Mouse (Mus musculus): ENCODE data around the gene Prss21. TPM values are rescaled to one million over a fixed set of nuclear protein-coding genes. Genes with fewer than 3 reads are reported as not detected.
A peak's percentile ranks its signal among the peaks of the same experiment; 100 is the strongest.

The Prss21 gene
- polyA plus RNA-seq (2011; ENCODE audit: insufficient read length, low read depth, missing spikeins), result not detected in 2 replicates

DNA sequence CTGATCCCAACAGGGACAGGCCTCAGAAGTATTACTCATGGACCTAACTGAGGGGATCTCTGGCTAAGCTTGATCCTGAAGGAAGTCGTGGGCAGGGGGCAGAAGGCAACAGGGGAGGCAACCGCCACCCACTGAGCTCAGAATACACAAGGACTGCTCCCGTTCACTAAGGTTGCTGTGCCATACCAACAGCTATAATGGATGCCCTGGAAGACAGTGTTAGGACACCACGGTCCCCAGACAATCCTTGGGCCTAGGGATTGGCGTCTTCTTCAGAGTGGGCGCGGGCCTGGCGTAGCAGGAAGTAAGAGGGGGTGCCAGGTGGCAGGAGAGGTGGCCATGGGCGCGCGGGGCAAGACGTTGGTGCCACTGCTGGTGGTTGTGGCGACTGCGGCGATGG is at the start of gene Prss21:
Gene Prss21, plus strand, starts transcription at position 301 of the 400 bp plus-strand sequence.
- Histone ChIP-seq H3K4me1 (ENCODE audit: control insufficient read depth, insufficient read depth, low read length) (no peaks in the 10 kb centered on the region), H3K27ac (ENCODE audit: insufficient read depth, low read length) (no peak within 1 kb of the TSS), H3K4me3 (ENCODE audit: insufficient read depth, low read length) (no peak within 1 kb of the TSS)
- TF ChIP-seq CTCF (IDR thresholded peaks at IDR 0.05; ENCODE audit: borderline replicate concordance, insufficient read depth, low read length), result no peak
- no peak for TF ChIP-seq POLR2A (IDR thresholded peaks at IDR 0.05; ENCODE audit: low read depth, low read length)

DNA sequence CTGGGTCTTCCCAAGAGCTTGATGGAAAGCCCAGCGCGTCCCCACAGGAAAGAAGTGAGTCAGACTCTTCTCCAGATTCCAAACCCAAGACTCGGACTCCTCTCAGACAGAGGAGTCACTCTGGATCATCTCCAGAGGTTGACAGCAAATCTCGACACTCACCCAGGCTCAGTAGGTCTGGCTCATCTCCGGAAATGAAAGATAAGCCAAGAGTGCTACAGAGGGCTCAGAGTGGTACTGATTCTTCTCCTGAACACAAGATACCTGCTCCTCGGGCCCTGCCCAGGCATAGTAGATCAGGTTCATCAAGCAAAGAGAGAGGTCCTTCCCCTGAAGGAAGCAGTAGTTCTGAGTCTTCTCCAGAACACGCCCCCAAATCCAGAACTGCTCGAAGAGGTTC is 49.3 kb upstream of the Prss21 start:
- no peak overlapping the region for H3K27ac ChIP-seq (ENCODE audit: insufficient read depth, low read length)
- no peak overlapping the region for H3K4me3 ChIP-seq (ENCODE audit: insufficient read depth, low read length)
- no peaks in the 10 kb centered on the region for H3K4me1 ChIP-seq (ENCODE audit: control insufficient read depth, insufficient read depth, low read length)
- TF ChIP-seq POLR2A (IDR thresholded peaks at IDR 0.05; ENCODE audit: low read depth, low read length) (no peak), CTCF (IDR thresholded peaks at IDR 0.05; ENCODE audit: borderline replicate concordance, insufficient read depth, low read length) (no peak)

DNA sequence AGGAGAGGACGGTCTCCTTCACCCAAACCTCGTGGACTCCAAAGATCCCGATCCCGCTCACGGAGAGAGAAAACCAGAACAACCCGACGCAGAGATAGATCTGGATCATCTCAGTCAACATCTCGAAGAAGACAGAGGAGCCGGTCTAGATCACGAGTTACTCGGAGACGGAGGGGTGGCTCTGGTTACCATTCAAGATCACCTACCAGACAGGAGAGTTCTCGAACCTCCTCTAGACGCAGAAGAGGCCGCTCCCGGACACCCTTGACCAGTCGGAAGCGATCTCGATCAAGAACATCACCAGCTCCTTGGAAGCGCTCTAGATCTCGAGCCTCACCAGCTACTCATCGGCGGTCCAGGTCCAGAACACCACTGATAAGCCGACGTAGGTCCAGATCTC is 48.6 kb upstream of the Prss21 start:
- H3K4me3 ChIP-seq (ENCODE audit: insufficient read depth, low read length), result no peak overlapping the region
- no peak for TF ChIP-seq POLR2A (IDR thresholded peaks at IDR 0.05; ENCODE audit: low read depth, low read length)
- TF ChIP-seq CTCF (IDR thresholded peaks at IDR 0.05; ENCODE audit: borderline replicate concordance, insufficient read depth, low read length), result no peak
- H3K4me1 ChIP-seq (ENCODE audit: control insufficient read depth, insufficient read depth, low read length), result no peaks in the 10 kb centered on the region
- H3K27ac ChIP-seq (ENCODE audit: insufficient read depth, low read length), result no peak overlapping the region

- no peaks in the 10 kb centered on the region; the same call in 1 of the 2 replicates for H3K4me1 ChIP-seq (ENCODE audit: control insufficient read depth, insufficient read depth, low read length)
- TF ChIP-seq POLR2A (IDR thresholded peaks at IDR 0.05; ENCODE audit: low read depth, low read length), result no peak
- TF ChIP-seq CTCF (IDR thresholded peaks at IDR 0.05; ENCODE audit: borderline replicate concordance, insufficient read depth, low read length), result no peak
- H3K27ac ChIP-seq (ENCODE audit: insufficient read depth, low read length), result no peak overlapping the region
- H3K4me3 ChIP-seq (ENCODE audit: insufficient read depth, low read length), result no peak overlapping the region
Observed at GRCm38 (mm10) chr17:23820731-23821130, 47.1 kb upstream of the Prss21 start.

GRCm38 (mm10) chr17:23822094-23822493 is 45.8 kb upstream of the Prss21 start:
- Histone ChIP-seq H3K27ac (ENCODE audit: insufficient read depth, low read length) (no peak overlapping the region), H3K4me1 (ENCODE audit: control insufficient read depth, insufficient read depth, low read length) (no peaks in the 10 kb centered on the region; the same call in 1 of the 2 replicates), H3K4me3 (ENCODE audit: insufficient read depth, low read length) (no peak overlapping the region)
- TF ChIP-seq POLR2A (IDR thresholded peaks at IDR 0.05; ENCODE audit: low read depth, low read length), result no peak
- no peak for TF ChIP-seq CTCF (IDR thresholded peaks at IDR 0.05; ENCODE audit: borderline replicate concordance, insufficient read depth, low read length)

DNA sequence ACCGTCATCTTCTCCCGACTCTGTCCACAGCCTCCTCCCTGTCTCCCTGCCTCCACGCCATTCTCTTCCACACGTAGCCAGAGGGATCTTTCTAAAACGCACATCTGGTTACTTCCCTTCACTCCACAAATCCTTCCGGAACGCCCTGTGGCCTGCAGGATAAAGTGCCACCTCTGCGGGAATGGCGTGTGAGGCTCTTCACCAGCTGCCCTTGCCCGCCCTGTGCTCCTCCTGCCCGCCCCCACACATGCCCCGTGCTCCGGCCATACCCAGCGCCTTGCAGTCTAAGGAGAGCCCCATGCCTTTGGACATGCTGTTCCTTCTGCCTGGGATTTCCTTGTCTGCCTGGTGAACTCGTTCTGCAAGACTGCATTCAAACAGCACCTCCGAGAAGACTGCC is 44.8 kb upstream of the Prss21 start:
- Histone ChIP-seq H3K27ac (ENCODE audit: insufficient read depth, low read length) (no peak overlapping the region), H3K4me1 (ENCODE audit: control insufficient read depth, insufficient read depth, low read length) (peaks cover 4% of the 10 kb centered on the region), H3K4me3 (ENCODE audit: insufficient read depth, low read length) (no peak overlapping the region)
- TF ChIP-seq POLR2A (IDR thresholded peaks at IDR 0.05; ENCODE audit: low read depth, low read length) (no peak), CTCF (IDR thresholded peaks at IDR 0.05; ENCODE audit: borderline replicate concordance, insufficient read depth, low read length) (no peak)

GRCm38 (mm10) chr17:23823614-23824013 is 44.2 kb upstream of the Prss21 start:
- Histone ChIP-seq H3K4me3 (ENCODE audit: insufficient read depth, low read length) (no peak overlapping the region), H3K4me1 (ENCODE audit: control insufficient read depth, insufficient read depth, low read length) (peaks cover 4% of the 10 kb centered on the region), H3K27ac (ENCODE audit: insufficient read depth, low read length) (no peak overlapping the region)
- no peak for TF ChIP-seq POLR2A (IDR thresholded peaks at IDR 0.05; ENCODE audit: low read depth, low read length)
- TF ChIP-seq CTCF (IDR thresholded peaks at IDR 0.05; ENCODE audit: borderline replicate concordance, insufficient read depth, low read length), result no peak

DNA sequence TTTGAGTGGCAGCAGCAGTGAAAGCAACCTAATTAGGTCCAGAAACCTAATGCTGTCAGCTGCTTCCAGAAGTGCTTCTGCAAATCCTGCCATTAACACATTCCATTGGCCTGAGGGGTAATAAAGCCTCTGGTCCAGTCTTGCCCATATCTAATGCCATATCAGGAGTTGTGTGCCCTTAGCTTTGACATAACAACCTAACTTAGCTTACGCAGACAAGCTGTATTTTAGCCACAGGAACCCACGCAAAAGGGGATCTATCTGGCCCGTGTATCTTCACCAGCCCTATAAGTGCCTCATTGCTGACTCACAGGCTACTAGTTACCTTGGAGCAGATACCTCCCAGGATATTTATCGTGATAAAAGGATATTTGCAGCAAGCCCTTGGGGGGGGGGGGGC is 42.3 kb upstream of the Prss21 start:
- Histone ChIP-seq H3K4me3 (ENCODE audit: insufficient read depth, low read length) (no peak overlapping the region), H3K27ac (ENCODE audit: insufficient read depth, low read length) (no peak overlapping the region)
- TF ChIP-seq CTCF (IDR thresholded peaks at IDR 0.05; ENCODE audit: borderline replicate concordance, insufficient read depth, low read length), result no peak
- TF ChIP-seq POLR2A (IDR thresholded peaks at IDR 0.05; ENCODE audit: low read depth, low read length), result no peak

DNA sequence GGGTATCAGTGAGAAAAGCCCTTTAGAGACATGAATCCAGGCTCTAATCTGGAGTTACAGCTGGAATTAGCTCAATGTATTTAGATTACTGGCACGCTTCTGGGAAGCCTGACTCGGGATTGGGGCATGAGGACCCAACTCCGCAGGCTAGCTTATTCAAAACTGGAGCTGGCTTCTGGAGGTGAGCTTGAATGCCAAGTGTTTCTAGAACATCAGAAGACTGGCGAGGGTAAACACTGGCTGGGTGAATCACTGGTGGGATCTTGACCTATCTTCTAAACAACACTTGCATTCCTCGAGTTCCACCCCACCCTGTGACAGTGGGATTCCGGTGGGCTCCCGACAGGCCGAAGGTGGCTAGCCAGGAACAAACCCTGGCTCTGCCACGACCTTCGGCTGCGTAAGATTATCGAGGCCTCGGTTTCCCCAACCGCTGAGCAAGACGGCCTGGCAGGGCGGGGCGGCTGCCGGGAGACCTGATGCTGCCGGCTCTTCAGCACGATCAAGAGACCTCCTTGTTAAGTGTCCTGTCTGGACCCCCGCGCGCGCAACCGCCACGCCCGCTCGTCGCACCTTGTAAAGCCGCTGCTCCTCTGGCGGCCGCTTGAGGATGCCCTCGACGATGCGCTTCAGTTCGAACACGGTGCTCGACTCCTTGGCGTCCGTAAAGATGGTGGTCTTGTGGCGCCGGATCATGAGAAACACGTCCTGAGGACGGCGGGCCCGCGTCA is 39.4 kb upstream of the Prss21 start:
- Histone ChIP-seq H3K4me1 (ENCODE audit: control insufficient read depth, insufficient read depth, low read length) (peaks cover 7% of the 10 kb centered on the region), H3K4me3 (ENCODE audit: insufficient read depth, low read length) (peak overlapping the region; percentile 93), H3K27ac (ENCODE audit: insufficient read depth, low read length) (peak overlapping the region; percentile 79)
- TF ChIP-seq CTCF (IDR thresholded peaks at IDR 0.05; ENCODE audit: borderline replicate concordance, insufficient read depth, low read length) (no peak), POLR2A (IDR thresholded peaks at IDR 0.05; ENCODE audit: low read depth, low read length) (peak; percentile 48; the same call in 1 of the 2 replicates)

More for the DNA sequence above, 42.3 kb upstream of the Prss21 start:
- peaks cover 7% of the 10 kb centered on the region for H3K4me1 ChIP-seq (ENCODE audit: control insufficient read depth, insufficient read depth, low read length)

GRCm38 (mm10) chr17:23829064-23829619 is 38.7 kb upstream of the Prss21 start, which contains the start of gene Elob:
Elob (minus strand) TSS chr17:23829136.
- peak; percentile 36; the same call in 1 of the 2 replicates for TF ChIP-seq CTCF (IDR thresholded peaks at IDR 0.05; ENCODE audit: borderline replicate concordance, insufficient read depth, low read length)
- TF ChIP-seq POLR2A (IDR thresholded peaks at IDR 0.05; ENCODE audit: low read depth, low read length), result peak; percentile 53; the same call in 1 of the 2 replicates
- peak within 1 kb of the TSS; percentile 93 for H3K4me3 ChIP-seq (ENCODE audit: insufficient read depth, low read length)
- peak within 1 kb of the TSS; percentile 97 for H3K27ac ChIP-seq (ENCODE audit: insufficient read depth, low read length)
- H3K4me1 ChIP-seq (ENCODE audit: control insufficient read depth, insufficient read depth, low read length), result peaks cover 7% of the 10 kb centered on the region
